Mouse (Mus musculus): ENCODE measurements around the gene Gatad2a. TPM values are rescaled to one million over a fixed set of nuclear protein-coding genes. Genes with fewer than 3 reads are reported as not detected.

Gatad2a gene
- polyA plus RNA-seq, 1 experiment from 2014 or later: 92.4 TPM

- peak; percentile 83 for TF ChIP-seq CTCF (IDR thresholded peaks at IDR 0.05; ENCODE audit: low read depth)
- DNase-seq (peak; percentile 79), ATAC-seq (ENCODE audit: insufficient read depth) (no peak)
- WGBS: 37% methylated on average over 19 of the region's 19 CpGs
- no peak overlapping the region for H3K4me2 ChIP-seq
- H3K4me1 ChIP-seq (ENCODE audit: insufficient read depth): no peaks in the 10 kb centered on the region
- H3K9ac ChIP-seq: no peak overlapping the region
- no peaks in the 10 kb centered on the region for H3K9me3 ChIP-seq (ENCODE audit: low read depth, low read length)
- no peak overlapping the region for H3K4me3 ChIP-seq (ENCODE audit: low read depth, low read length)
- H3K27ac ChIP-seq (ENCODE audit: low read depth): no peak overlapping the region
- H3K27me3 ChIP-seq (ENCODE audit: insufficient read depth, low read length): peaks cover 51% of the 10 kb centered on the region
- H3K36me3 ChIP-seq (ENCODE audit: insufficient read depth): peaks cover 9% of the 10 kb centered on the region; the same call in 1 of the 2 replicates
Measured at GRCm38 (mm10) chr8:69890813-69891241, 105.4 kb downstream of the Gatad2a start.

DNA sequence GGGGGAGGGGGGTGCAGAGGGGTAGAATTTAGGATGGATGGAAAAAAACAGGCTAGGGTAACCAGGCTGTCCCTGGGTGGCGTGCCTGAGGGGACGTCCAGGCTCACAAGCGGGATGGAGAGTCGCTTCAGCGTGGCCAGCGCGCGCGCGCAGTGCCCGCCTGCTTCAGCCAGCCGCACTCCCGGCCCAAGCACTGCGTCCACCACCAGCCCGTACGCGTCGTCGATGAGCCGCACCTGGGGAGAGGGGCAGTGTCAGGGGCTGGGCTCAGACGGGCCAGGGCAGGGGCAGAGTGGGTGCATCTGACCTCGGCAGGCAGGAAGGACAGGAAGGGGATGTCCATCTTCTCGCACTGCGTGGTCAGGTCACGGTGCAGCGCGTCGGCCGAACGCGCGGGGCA, 107.3 kb downstream of the Gatad2a start:
- no peaks in the 10 kb centered on the region for H3K9me3 ChIP-seq (ENCODE audit: low read depth, low read length)
- H3K4me1 ChIP-seq (ENCODE audit: insufficient read depth): no peaks in the 10 kb centered on the region
- ATAC-seq (ENCODE audit: insufficient read depth) (no peak), DNase-seq (no peak)
- H3K4me3 ChIP-seq (ENCODE audit: low read depth, low read length): peak overlapping the region; percentile 29
- H3K4me2 ChIP-seq: peak overlapping the region; percentile 53
- peaks cover 3% of the 10 kb centered on the region; the same call in 1 of the 2 replicates for H3K36me3 ChIP-seq (ENCODE audit: insufficient read depth)
- TF ChIP-seq CTCF (IDR thresholded peaks at IDR 0.05; ENCODE audit: low read depth): no peak
- no peak overlapping the region; the same call in 1 of the 2 replicates for H3K9ac ChIP-seq
- WGBS: 2% methylated on average over 32 of the region's 32 CpGs
- H3K27ac ChIP-seq (ENCODE audit: low read depth): no peak overlapping the region
- peaks cover 71% of the 10 kb centered on the region for H3K27me3 ChIP-seq (ENCODE audit: insufficient read depth, low read length)

GRCm38 (mm10) chr8:69888244-69888866, 107.8 kb downstream of the Gatad2a start:
- ATAC-seq (ENCODE audit: insufficient read depth) (peak; percentile 25), DNase-seq (peak; percentile 16)
- H3K4me2 ChIP-seq: peak overlapping the region; percentile 53
- TF ChIP-seq CTCF (IDR thresholded peaks at IDR 0.05; ENCODE audit: low read depth): no peak
- no peaks in the 10 kb centered on the region for H3K4me1 ChIP-seq (ENCODE audit: insufficient read depth)
- 6% methylated on average over 24 of the region's 24 CpGs for WGBS
- H3K9me3 ChIP-seq (ENCODE audit: low read depth, low read length): no peaks in the 10 kb centered on the region
- peaks cover 76% of the 10 kb centered on the region for H3K27me3 ChIP-seq (ENCODE audit: insufficient read depth, low read length)
- no peak overlapping the region for H3K27ac ChIP-seq (ENCODE audit: low read depth)
- no peaks in the 10 kb centered on the region for H3K36me3 ChIP-seq (ENCODE audit: insufficient read depth)
- H3K4me3 ChIP-seq (ENCODE audit: low read depth, low read length): peak overlapping the region; percentile 29
- no peak overlapping the region for H3K9ac ChIP-seq

- Histone ChIP-seq H3K4me2 (peak within 1 kb of the TSS; percentile 53), H3K36me3 (ENCODE audit: insufficient read depth) (no peaks in the 10 kb centered on the region), H3K9me3 (ENCODE audit: low read depth, low read length) (no peaks in the 10 kb centered on the region), H3K4me3 (ENCODE audit: low read depth, low read length) (peak within 1 kb of the TSS; percentile 29), H3K4me1 (ENCODE audit: insufficient read depth) (no peaks in the 10 kb centered on the region), H3K27me3 (ENCODE audit: insufficient read depth, low read length) (peaks cover 84% of the 10 kb centered on the region), H3K27ac (ENCODE audit: low read depth) (no peak within 1 kb of the TSS), H3K9ac (no peak within 1 kb of the TSS)
- DNase-seq (peak; percentile 42), ATAC-seq (ENCODE audit: insufficient read depth) (peak; percentile 22; the same call in 1 of the 2 replicates)
- under 1% methylated on average over 59 of the region's 60 CpGs for WGBS
- TF ChIP-seq CTCF (IDR thresholded peaks at IDR 0.05; ENCODE audit: low read depth): no peak
Measured at GRCm38 (mm10) chr8:69887289-69888243, 108.6 kb downstream of the Gatad2a start, which contains the start of gene Cilp2. Gene Cilp2 (minus strand): TSS chr8:69887687.

GRCm38 (mm10) chr8:69884141-69884540, 112.0 kb downstream of the Gatad2a start:
- no peak overlapping the region for H3K4me3 ChIP-seq (ENCODE audit: low read depth, low read length)
- no peaks in the 10 kb centered on the region for H3K4me1 ChIP-seq (ENCODE audit: insufficient read depth)
- no peaks in the 10 kb centered on the region for H3K36me3 ChIP-seq (ENCODE audit: insufficient read depth)
- peaks cover 100% of the 10 kb centered on the region for H3K27me3 ChIP-seq (ENCODE audit: insufficient read depth, low read length)
- WGBS: 55% methylated on average over 13 of the region's 13 CpGs
- H3K4me2 ChIP-seq: no peak overlapping the region
- no peak for TF ChIP-seq CTCF (IDR thresholded peaks at IDR 0.05; ENCODE audit: low read depth)
- no peak overlapping the region for H3K27ac ChIP-seq (ENCODE audit: low read depth)
- ATAC-seq (ENCODE audit: insufficient read depth) (no peak), DNase-seq (no peak)
- no peaks in the 10 kb centered on the region; the same call in 1 of the 2 replicates for H3K9me3 ChIP-seq (ENCODE audit: low read depth, low read length)
- H3K9ac ChIP-seq: no peak overlapping the region

DNA sequence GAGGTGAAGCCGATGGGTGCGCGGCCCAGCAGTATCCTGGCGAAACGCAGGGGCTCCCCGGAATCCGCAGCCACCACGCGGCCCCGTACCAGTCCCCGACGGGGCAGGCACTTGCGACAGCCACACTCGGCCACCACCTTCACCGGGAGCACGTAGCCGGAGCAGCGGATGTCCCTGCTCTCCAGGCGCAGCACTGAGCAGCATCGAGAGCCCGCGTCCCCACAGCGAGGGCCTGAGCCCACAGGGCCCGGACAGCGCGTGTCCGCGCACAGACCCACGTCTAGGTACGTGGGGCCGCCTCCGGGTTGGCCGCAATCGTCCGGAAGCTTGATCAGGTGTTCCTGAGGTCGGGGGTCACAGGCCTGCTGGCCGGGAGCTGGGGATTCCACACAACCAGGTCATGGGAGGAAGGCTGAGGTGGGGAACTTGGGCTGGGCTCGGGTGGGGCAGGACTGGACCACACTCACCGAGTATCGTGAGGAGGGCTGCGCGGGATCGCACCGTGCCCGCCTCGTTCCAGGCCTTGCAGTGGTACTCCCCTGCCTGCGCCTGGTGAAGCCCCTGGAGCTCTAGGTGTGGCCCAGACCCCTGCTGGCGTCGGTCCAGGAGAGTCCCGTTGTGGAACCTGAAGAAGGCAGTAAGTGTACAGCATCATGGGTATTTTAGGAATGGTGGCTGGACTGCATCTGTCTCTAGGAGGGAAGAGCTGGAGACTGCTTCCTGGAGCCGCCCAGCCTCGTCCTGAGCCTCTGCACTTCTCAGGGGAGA, 113.2 kb downstream of the Gatad2a start:
- TF ChIP-seq CTCF (IDR thresholded peaks at IDR 0.05; ENCODE audit: low read depth): no peak

More for the DNA sequence above, 113.2 kb downstream of the Gatad2a start:
- Histone ChIP-seq H3K4me2 (peak overlapping the region; percentile 61), H3K36me3 (ENCODE audit: insufficient read depth) (no peaks in the 10 kb centered on the region), H3K9me3 (ENCODE audit: low read depth, low read length) (no peaks in the 10 kb centered on the region; the same call in 1 of the 2 replicates), H3K27ac (ENCODE audit: low read depth) (no peak overlapping the region), H3K4me3 (ENCODE audit: low read depth, low read length) (peak overlapping the region; percentile 40), H3K27me3 (ENCODE audit: insufficient read depth, low read length) (peaks cover 91% of the 10 kb centered on the region), H3K4me1 (ENCODE audit: insufficient read depth) (no peaks in the 10 kb centered on the region), H3K9ac (no peak overlapping the region; the same call in 1 of the 2 replicates)
- 14% methylated on average over 52 of the region's 52 CpGs for WGBS
- peak; percentile 2; the same call in 1 of the 2 replicates for ATAC-seq (ENCODE audit: insufficient read depth)
- DNase-seq: no peak

All from lung, embryonic 14.5 days (tissue).